9 mouse cellular contexts compared by ENCODE assay signal in genomic region chr1:81744524-81744923, GRCm38 (mm10).
A peak's percentile ranks its signal among the peaks of the same experiment; 100 is the strongest.
DNase-seq lines count a peak whose midpoint lies in the region; ATAC-seq and TF ChIP-seq lines count a peak whose summit lies in the region.
"Had no signal": no experiment of that assay in that cellular context is flagged by ENCODE, and none has a peak within 500 bp of the region (broad histone marks: within the 10 kb centered on the region; RNA-seq: fewer than 3 reads in every experiment).

No protein-coding gene starts in this region.

- TF ChIP-seq CTCF in liver, postnatal 0 days (IDR thresholded peaks at IDR 0.05; ENCODE audit: low read depth): no peak

- H3K27me3 ChIP-seq in liver, postnatal 0 days (ENCODE audit: insufficient read depth, low read length): no peaks in the 10 kb centered on the region
- no peaks in the 10 kb centered on the region for H3K27me3 ChIP-seq in embryonic facial prominence, embryonic 15.5 days
- no peaks in the 10 kb centered on the region for H3K27me3 ChIP-seq in hindbrain, embryonic 11.5 days (ENCODE audit: control insufficient read depth, insufficient read depth, low read length)
- no peaks in the 10 kb centered on the region for H3K27me3 ChIP-seq in limb, embryonic 10.5 days (ENCODE audit: low read depth, poor library complexity, severe bottlenecking)

- peak; percentile 43 for DNase-seq in liver
- no peak for DNase-seq in liver, postnatal 0 days
- peak; percentile 70 for DNase-seq in hindbrain, embryonic 11.5 days (ENCODE audit: low spot score)
- DNase-seq in limb, embryonic 10.5 days (ENCODE audit: low spot score): peak; percentile 88
- DNase-seq in neural tube, embryonic 10.5 days (ENCODE audit: extremely low spot score, low spot score): peak; percentile 78
- DNase-seq in thymus, postnatal 36 days: no peak

- H3K36me3 ChIP-seq in liver, postnatal 0 days (replicated peaks; ENCODE audit: insufficient read depth, low read length): no peaks in the 10 kb centered on the region
- no peaks in the 10 kb centered on the region for H3K36me3 ChIP-seq in embryonic facial prominence, embryonic 15.5 days
- no peaks in the 10 kb centered on the region for H3K36me3 ChIP-seq in hindbrain, embryonic 11.5 days (ENCODE audit: control insufficient read depth, insufficient read depth, low read length)
- H3K36me3 ChIP-seq in limb, embryonic 10.5 days: no peaks in the 10 kb centered on the region

- H3K9ac ChIP-seq in liver, postnatal 0 days (replicated peaks): no peak overlapping the region
- H3K9ac ChIP-seq in embryonic facial prominence, embryonic 15.5 days: no peak overlapping the region
- no peak overlapping the region for H3K9ac ChIP-seq in hindbrain, embryonic 11.5 days (ENCODE audit: low read depth, low read length)

- ATAC-seq in liver, postnatal 0 days: no peak
- peak; percentile 85 for ATAC-seq in embryonic facial prominence, embryonic 15.5 days (ENCODE audit: insufficient number of reproducible peaks, low FRiP score, low TSS enrichment, low read depth)
- peak; percentile 78 for ATAC-seq in hindbrain, embryonic 11.5 days (ENCODE audit: low FRiP score)
- no peak for ATAC-seq in frontal cortex, adult (ENCODE audit: low TSS enrichment)

- 47% methylated on average over 8 of the region's 8 CpGs for WGBS in liver, postnatal 0 days (ENCODE audit: insufficient replicate concordance)
- 22% methylated on average over 8 of the region's 8 CpGs for WGBS in embryonic facial prominence, embryonic 15.5 days
- WGBS in hindbrain, embryonic 11.5 days: 34% methylated on average over 8 of the region's 8 CpGs
- 19% methylated on average over 8 of the region's 8 CpGs for WGBS in limb, embryonic 10.5 days

- no peaks in the 10 kb centered on the region for H3K4me1 ChIP-seq in liver, postnatal 0 days (ENCODE audit: insufficient read depth)
- peaks cover 11% of the 10 kb centered on the region for H3K4me1 ChIP-seq in embryonic facial prominence, embryonic 15.5 days
- H3K4me1 ChIP-seq in hindbrain, embryonic 11.5 days (replicated peaks; ENCODE audit: control insufficient read depth, insufficient read depth, low read length): no peaks in the 10 kb centered on the region
- peaks cover 34% of the 10 kb centered on the region for H3K4me1 ChIP-seq in limb, embryonic 10.5 days

- H3K27ac ChIP-seq in liver, postnatal 0 days (ENCODE audit: low read depth): no peak overlapping the region
- peak overlapping the region; percentile 55 for H3K27ac ChIP-seq in embryonic facial prominence, embryonic 15.5 days (replicated peaks)
- no peak overlapping the region for H3K27ac ChIP-seq in hindbrain, embryonic 11.5 days (ENCODE audit: low read depth, low read length)
- H3K27ac ChIP-seq in limb, embryonic 10.5 days: peak overlapping the region; percentile 85
- H3K27ac ChIP-seq: layer of hippocampus, adult 2 months had no signal

- TF ChIP-seq EP300 in liver, postnatal 0 days (IDR thresholded peaks at IDR 0.05; ENCODE audit: low read depth): no peak

- no peak overlapping the region for H3K4me2 ChIP-seq in liver, postnatal 0 days (ENCODE audit: low read depth, low read length)
- no peak overlapping the region for H3K4me2 ChIP-seq in embryonic facial prominence, embryonic 15.5 days (replicated peaks)
- no peak overlapping the region for H3K4me2 ChIP-seq in hindbrain, embryonic 11.5 days (replicated peaks; ENCODE audit: low read depth, low read length)

- no peaks in the 10 kb centered on the region for H3K9me3 ChIP-seq in liver, postnatal 0 days (ENCODE audit: low read length)
- H3K9me3 ChIP-seq in embryonic facial prominence, embryonic 15.5 days (replicated peaks): no peaks in the 10 kb centered on the region
- H3K9me3 ChIP-seq in hindbrain, embryonic 11.5 days (ENCODE audit: control insufficient read depth, low read length): no peaks in the 10 kb centered on the region
- H3K9me3 ChIP-seq in limb, embryonic 10.5 days (replicated peaks): no peaks in the 10 kb centered on the region

- H3K4me3 ChIP-seq in liver, postnatal 0 days (ENCODE audit: low read depth, low read length): no peak overlapping the region
- no peak overlapping the region for H3K4me3 ChIP-seq in embryonic facial prominence, embryonic 15.5 days (replicated peaks)
- no peak overlapping the region for H3K4me3 ChIP-seq in hindbrain, embryonic 11.5 days (ENCODE audit: low read depth, low read length)
- H3K4me3 ChIP-seq in limb, embryonic 10.5 days: no peak overlapping the region
- H3K4me3 ChIP-seq: layer of hippocampus, adult 2 months had no signal

Comparison
In these comparisons a context has a peak if more than half of its experiments do, and no peak if none do; other contexts are left out.
1. DNase-seq: peak in liver (single experiment), hindbrain, embryonic 11.5 days (single experiment), limb, embryonic 10.5 days (single experiment) and neural tube, embryonic 10.5 days (single experiment); none in liver, postnatal 0 days (single experiment) and thymus, postnatal 36 days (0 of 2).
2. ATAC-seq: peak in embryonic facial prominence, embryonic 15.5 days (single experiment) and hindbrain, embryonic 11.5 days (single experiment); none in liver, postnatal 0 days (single experiment) and frontal cortex, adult (single experiment).
3. H3K27ac ChIP-seq: peak in embryonic facial prominence, embryonic 15.5 days (single experiment) and limb, embryonic 10.5 days (single experiment); none in liver, postnatal 0 days (single experiment) and hindbrain, embryonic 11.5 days (single experiment).